Mouse (Mus musculus): ENCODE data around the gene Ccn6. TPM values are rescaled to one million over a fixed set of nuclear protein-coding genes. Genes with fewer than 3 reads are reported as not detected.

Ccn6 gene
- not detected for polyA plus RNA-seq (2014; fragmentation: Illumina TruSeq; extraction: RNeasy Lipid Tissue Mini Kit (QIAGEN cat#74804))

GRCm38 (mm10) chr10:39163694-39164093 is at the start of gene Ccn6:
Gene Ccn6, minus strand, starts transcription at chr10:39163794.

GRCm38 (mm10) chr10:39133462-39134310 is 29.9 kb downstream of the Ccn6 start, which contains the start of the genes Fam229b and Tube1:
Gene Fam229b, minus strand, starts transcription at chr10:39133914.
Gene Tube1, plus strand, starts transcription at chr10:39133976.

Other genes with a start within 250 kb of the Ccn6 start
- gene Lama4, start 198.3 kb downstream of the Ccn6 start, polyA plus RNA-seq (2014; fragmentation: Illumina TruSeq; extraction: RNeasy Lipid Tissue Mini Kit (QIAGEN cat#74804)) = 49.3 TPM
- 7.2 TPM for gene Fam229b, start 29.9 kb downstream of the Ccn6 start, polyA plus RNA-seq (2014; fragmentation: Illumina TruSeq; extraction: RNeasy Lipid Tissue Mini Kit (QIAGEN cat#74804))
- gene Tube1, start 29.8 kb downstream of the Ccn6 start, polyA plus RNA-seq (2014; fragmentation: Illumina TruSeq; extraction: RNeasy Lipid Tissue Mini Kit (QIAGEN cat#74804)) = 5.6 TPM
- gene Fyn, start 205.1 kb upstream of the Ccn6 start, polyA plus RNA-seq (2014; fragmentation: Illumina TruSeq; extraction: RNeasy Lipid Tissue Mini Kit (QIAGEN cat#74804)) = 93.1 TPM

Data from ovary, adult 10 weeks (tissue).